Mouse (Mus musculus) embryonic stem cell, embryonic (primary cell): ENCODE measurements around the gene Shc2.

Source experiments
- CTCF ChIA-PET, 4 experiments: fragments of 300-600 bp in 2 of 4; fragments of 350-600 bp in 2 of 4; sonication (Branson Sonifier 250); formaldehyde crosslinking; loops; one replicate each; lab custom pipeline; 2022; ENCODE audit warnings: inconsistent platforms in 2 of 4; lab: Charles Lee
- POLR2A ChIA-PET, 4 experiments: fragments of 300-600 bp in 2 of 4; fragments of 350-600 bp in 2 of 4; sonication (Branson Sonifier 250); formaldehyde crosslinking; loops; one replicate each; lab custom pipeline; 2022; ENCODE audit warnings: antibody characterized with exemption in 4 of 4, inconsistent platforms in 1 of 4; lab: Charles Lee

Shc2 gene

DNA sequence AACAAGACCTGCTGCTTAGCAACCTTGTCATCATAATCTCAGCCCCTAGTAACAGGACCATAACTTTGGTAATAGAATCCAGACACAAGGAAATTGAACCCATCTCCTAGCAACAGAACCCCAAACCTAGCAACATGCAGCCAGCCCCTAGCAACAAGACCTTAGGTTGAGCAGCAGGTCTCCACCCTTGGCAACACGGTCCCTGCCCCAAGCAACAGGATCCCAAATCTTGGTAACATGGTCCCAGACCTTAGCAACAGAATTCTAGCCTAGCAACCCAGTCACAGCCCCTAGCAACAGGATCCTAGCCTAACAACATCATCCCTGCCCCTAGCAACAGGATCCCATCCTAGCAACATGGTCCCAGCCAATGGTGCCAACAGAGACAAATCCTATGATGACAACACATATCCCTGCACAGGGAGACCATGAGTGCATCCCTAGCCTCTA, 17.3 kb upstream of the Shc2 start:
- POLR2A ChIA-PET: interaction anchor here in 2 of 4 experiments (0.6 to 1.2 kb wide), 3 partner anchors 19 to 721 kb away, joined by 3 read pairs; no protein-coding TSS in a partner anchor
- CTCF ChIA-PET: interaction anchor here in 1 of 4 experiments (0.8 kb wide), 1 partner anchor 86 kb away, joined by 3 read pairs; no protein-coding TSS in a partner anchor

DNA sequence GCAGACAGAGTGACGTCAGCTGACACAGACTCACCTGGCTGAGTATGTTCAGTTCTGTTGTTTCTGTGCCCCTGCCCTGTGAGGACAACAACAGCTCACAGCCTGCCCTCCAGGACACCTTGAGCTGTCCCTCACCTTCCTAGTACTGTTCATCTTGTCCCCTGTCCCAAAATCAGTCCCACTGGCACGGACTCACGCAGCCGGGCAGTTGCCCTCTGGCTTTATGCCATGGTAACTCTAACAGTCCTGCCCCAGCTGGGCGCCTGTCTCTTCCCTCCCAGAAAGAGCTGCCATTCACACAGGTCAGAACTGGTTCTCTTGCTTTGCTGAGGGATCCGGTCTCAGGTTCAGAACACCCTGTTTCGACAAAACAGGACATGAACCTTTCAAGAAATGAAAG, 15.1 kb upstream of the Shc2 start:
- POLR2A ChIA-PET: interaction anchor here in 2 of 4 experiments (0.9 to 2.5 kb wide), 7 partner anchors 9 to 56 kb away, joined by 3 to 12 read pairs (median 4); partner anchors contain the start of genes C2cd4c (in 1 of the 2) and Madcam1 (in 1 of the 2)
- CTCF ChIA-PET: interaction anchor here (0.5 to 10.0 kb wide), 11 partner anchors 9 to 127 kb away, joined by 3 to 135 read pairs (median 6); partner anchors contain the start of genes C2cd4c (in 1 of the 4) and Madcam1 (in 1 of the 4)

GRCm38 (mm10) chr10:79649070-79649751, 11.5 kb upstream of the Shc2 start:
- ChIA-PET CTCF (interaction anchor here (0.6 to 10.0 kb wide), 41 partner anchors 8 to 1323 kb away, joined by 3 to 135 read pairs (median 4); partner anchors contain the start of genes Madcam1 (in 2 of the 4), C2cd4c (in 1 of the 4), Mier2 (in 1 of the 4) and Tpgs1 (in 1 of the 4)), POLR2A (interaction anchor here in 3 of 4 experiments (0.5 to 1.4 kb wide), 12 partner anchors 13 to 1219 kb away, joined by 3 to 6 read pairs (median 3); partner anchors contain the start of gene Madcam1 (in 1 of the 3))

- ChIA-PET POLR2A (interaction anchor here in 3 of 4 experiments (0.5 to 3.3 kb wide), 10 partner anchors 9 to 522 kb away, joined by 3 to 17 read pairs (median 5); partner anchors contain the start of genes Mier2 (in 1 of the 3) and Shc2 (in 1 of the 3)), CTCF (interaction anchor here (0.6 to 10.0 kb wide), 10 partner anchors 10 to 312 kb away, joined by 3 to 135 read pairs (median 6); partner anchors contain the start of genes Madcam1 (in 1 of the 4) and Tpgs1 (in 1 of the 4))
Measured at GRCm38 (mm10) chr10:79645711-79646110, 8.0 kb upstream of the Shc2 start, which contains the start of gene Odf3l2. TSS of gene Odf3l2 (minus strand) at chr10:79645738.

- ChIA-PET CTCF (interaction anchor here in 1 of 4 experiments (0.7 to 1.3 kb wide), 2 partner anchors 10 to 43 kb away, joined by 3 read pairs; no protein-coding TSS in a partner anchor), POLR2A (interaction anchor here in 2 of 4 experiments (0.7 to 1.8 kb wide), 4 partner anchors 25 to 97 kb away, joined by 3 to 4 read pairs (median 4); partner anchors contain the start of gene Madcam1 (in 1 of the 2))
Measured at GRCm38 (mm10) chr10:79638486-79639204, 927 bp upstream of the Shc2 start.

DNA sequence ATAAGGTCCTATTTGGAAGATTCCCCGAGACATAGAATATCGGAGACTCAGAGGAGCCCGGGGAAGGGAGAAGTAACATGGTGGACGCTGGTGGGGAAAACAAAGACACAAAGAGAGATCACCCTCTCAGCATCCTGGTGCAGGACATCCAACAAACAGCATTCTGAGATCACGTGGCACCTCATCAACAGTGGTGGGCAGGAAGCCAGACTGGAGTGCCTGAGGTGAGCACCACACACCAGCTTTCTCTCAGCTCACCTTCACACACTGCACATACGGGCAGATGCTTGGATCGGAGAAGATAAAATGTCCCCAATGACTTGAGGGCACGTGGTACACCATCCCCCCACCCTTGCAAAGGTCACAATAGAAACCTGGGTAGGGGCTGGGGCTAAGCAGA, 1.4 kb downstream of the Shc2 start:
- CTCF ChIA-PET: interaction anchor here in 2 of 4 experiments (0.7 to 1.7 kb wide), 8 partner anchors 13 to 76 kb away, joined by 3 to 7 read pairs (median 3); partner anchors contain the start of gene Madcam1 (in 1 of the 2)

DNA sequence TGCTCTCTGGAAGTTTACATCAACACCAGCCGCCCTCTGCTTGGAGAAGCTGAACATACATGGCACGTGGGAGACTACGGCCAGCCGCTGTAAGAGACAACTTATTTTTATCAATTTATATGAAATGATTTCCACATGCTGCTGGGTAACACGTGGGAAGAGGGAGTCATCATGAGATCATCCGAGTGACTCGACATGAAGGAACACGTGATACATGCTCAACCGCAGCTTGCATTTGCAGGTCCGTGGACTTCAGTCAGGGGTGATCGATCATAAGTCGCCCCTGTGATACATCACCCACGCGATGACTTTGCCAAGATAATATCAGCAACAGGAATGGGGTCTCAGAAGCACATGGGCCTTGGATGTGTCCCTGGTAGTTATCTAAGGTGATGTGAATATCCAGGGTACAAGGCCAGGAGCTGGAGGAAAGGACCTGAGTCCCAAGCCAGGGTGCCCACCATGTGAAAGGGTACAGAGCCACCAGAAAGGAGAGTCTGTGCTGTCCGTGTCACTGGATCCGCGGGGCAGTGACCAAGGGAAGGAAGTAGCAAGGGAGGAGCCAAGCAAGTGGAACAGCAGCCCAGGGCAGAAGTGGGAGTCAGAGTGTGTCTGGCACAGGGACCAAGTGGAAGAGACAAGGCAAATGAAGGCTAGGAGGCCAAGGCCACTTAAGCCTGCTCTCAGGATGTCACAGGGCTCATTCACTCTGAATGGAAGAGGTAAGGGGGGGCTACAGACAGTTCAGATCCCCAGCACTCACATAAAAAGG, 4.5 kb downstream of the Shc2 start:
- CTCF ChIA-PET: interaction anchor here in 3 of 4 experiments (0.6 to 1.5 kb wide), 3 partner anchors 24 to 158 kb away, joined by 3 to 9 read pairs (median 4); partner anchors contain the start of gene Prss57 (in 1 of the 3)

More for the DNA sequence above, 1.4 kb downstream of the Shc2 start:
- POLR2A ChIA-PET: interaction anchor here (0.7 to 3.6 kb wide), 19 partner anchors 10 to 290 kb away, joined by 3 to 17 read pairs (median 3); partner anchors contain the start of genes C2cd4c (in 1 of the 4), Cdc34 (in 1 of the 4), Madcam1 (in 1 of the 4) and Odf3l2 (in 1 of the 4)

DNA sequence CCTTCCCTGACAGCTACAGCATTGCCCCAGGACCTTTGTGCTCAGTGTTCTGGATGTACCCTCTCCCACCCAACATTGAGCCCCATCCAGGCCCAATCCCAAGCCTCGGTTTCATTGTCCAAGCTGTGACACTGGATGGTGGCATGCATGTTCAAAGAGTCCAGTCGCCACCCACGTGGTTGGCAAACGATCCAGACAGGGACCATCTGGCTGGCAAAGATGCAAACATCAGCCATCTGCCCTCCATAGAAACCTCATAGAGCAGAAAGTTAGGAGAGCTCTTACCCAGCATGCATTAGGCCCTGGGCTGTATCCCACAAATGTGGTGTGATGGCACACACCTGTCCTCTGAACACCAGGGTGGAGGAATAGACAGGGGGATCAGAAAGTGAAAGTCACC, 6.3 kb downstream of the Shc2 start:
- CTCF ChIA-PET: interaction anchor here in 1 of 4 experiments (1.1 kb wide), 1 partner anchor 36 kb away, joined by 3 read pairs; no protein-coding TSS in a partner anchor

More for the DNA sequence above, 4.5 kb downstream of the Shc2 start:
- POLR2A ChIA-PET: interaction anchor here in 3 of 4 experiments (0.6 to 1.4 kb wide), 8 partner anchors 8 to 281 kb away, joined by 3 to 7 read pairs (median 3); partner anchors contain the start of genes C2cd4c (in 3 of the 3) and Bsg (in 1 of the 3)

DNA sequence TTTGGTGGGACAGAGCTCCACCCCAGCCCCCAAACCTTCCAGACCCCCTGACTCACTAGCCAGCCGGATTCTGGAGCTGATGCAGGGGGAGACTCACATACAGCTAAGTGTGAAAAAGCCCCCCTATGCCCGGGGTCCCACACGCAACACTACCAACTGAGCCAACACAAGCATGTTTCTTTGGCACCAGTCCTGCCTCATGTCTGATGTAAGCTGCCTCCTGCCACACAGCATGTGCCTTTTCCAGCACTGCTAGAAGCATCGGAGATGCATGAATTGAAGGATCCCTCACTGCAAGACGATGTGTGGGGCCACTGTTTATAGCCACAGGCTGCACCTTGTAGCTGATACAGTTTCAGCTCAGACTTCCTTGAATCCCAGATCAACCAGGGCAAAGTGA, 9.3 kb downstream of the Shc2 start:
- CTCF ChIA-PET: interaction anchor here in 2 of 4 experiments (0.6 to 2.8 kb wide), 2 partner anchors 33 to 254 kb away, joined by 4 to 12 read pairs; no protein-coding TSS in a partner anchor

More for the DNA sequence above, 6.3 kb downstream of the Shc2 start:
- POLR2A ChIA-PET: interaction anchor here in 1 of 4 experiments (1.2 kb wide), 1 partner anchor 19 kb away, joined by 3 read pairs; no protein-coding TSS in a partner anchor

DNA sequence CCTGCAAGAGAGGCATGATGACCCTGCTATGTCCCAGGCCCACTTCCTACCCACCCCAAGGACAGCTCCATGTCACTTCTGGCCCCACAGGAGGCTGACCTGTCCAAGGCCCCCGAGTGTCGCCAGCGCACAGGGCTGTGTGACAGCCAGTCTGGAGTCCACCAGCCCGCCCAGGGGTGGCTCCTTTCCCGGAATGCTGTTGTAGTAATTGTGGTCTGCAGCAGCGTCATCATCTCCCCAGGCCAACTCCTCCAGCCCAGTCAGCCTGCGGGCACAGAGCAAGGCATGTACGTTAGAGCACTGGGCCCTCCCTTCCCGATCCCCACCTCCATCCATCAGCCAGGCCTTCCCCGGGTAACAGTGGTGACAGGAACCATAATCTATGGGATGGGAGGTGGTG, 11.6 kb downstream of the Shc2 start:
- CTCF ChIA-PET: interaction anchor here in 2 of 4 experiments (1.7 to 2.8 kb wide), 2 partner anchors 31 kb away, joined by 4 to 12 read pairs; no protein-coding TSS in a partner anchor
- POLR2A ChIA-PET: interaction anchor here in 2 of 4 experiments (0.9 to 1.9 kb wide), 3 partner anchors 12 to 20 kb away, joined by 3 to 6 read pairs (median 5); partner anchors contain the start of genes C2cd4c (in 1 of the 2) and Odf3l2 (in 1 of the 2)

More for the DNA sequence above, 9.3 kb downstream of the Shc2 start:
- POLR2A ChIA-PET: interaction anchor here in 2 of 4 experiments (0.6 to 1.1 kb wide), 2 partner anchors 14 kb away, joined by 3 read pairs; partner anchors contain the start of gene C2cd4c (in 2 of the 2)

DNA sequence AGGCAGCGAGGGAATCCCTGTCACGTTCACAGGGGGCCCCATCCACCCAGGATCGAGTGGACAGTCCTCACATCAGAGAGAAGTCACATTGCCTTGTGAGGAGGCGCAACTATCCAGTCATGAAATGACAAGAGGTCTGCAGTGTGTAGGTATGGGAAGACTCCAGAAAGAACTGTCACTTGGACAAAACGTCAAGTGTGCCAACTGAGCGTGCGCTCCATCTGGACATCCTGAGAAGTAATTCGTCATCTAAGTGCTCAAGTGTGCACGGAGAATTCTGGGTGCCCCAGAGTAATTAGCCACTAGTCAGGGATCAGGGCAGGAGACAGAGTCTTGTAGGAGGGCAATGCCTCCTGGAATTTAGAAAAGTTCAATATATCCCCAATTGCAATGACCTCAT, 12.3 kb downstream of the Shc2 start:
- CTCF ChIA-PET: interaction anchor here in 1 of 4 experiments (1.1 kb wide), 1 partner anchor 24 kb away, joined by 5 read pairs; no protein-coding TSS in a partner anchor

GRCm38 (mm10) chr10:79623950-79624349, 13.8 kb downstream of the Shc2 start:
- POLR2A ChIA-PET: interaction anchor here in 2 of 4 experiments (0.6 to 2.5 kb wide), 6 partner anchors 10 to 54 kb away, joined by 3 to 11 read pairs (median 4); partner anchors contain the start of gene C2cd4c (in 2 of the 2)
- CTCF ChIA-PET: interaction anchor here in 2 of 4 experiments (0.9 to 1.2 kb wide), 3 partner anchors 10 to 29 kb away, joined by 3 to 6 read pairs (median 4); no protein-coding TSS in a partner anchor

More for the DNA sequence above, 12.3 kb downstream of the Shc2 start:
- POLR2A ChIA-PET: interaction anchor here in 2 of 4 experiments (0.8 to 1.9 kb wide), 3 partner anchors 8 to 21 kb away, joined by 3 to 6 read pairs (median 5); partner anchors contain the start of genes C2cd4c (in 1 of the 2) and Odf3l2 (in 1 of the 2)

- CTCF ChIA-PET: interaction anchor here in 2 of 4 experiments (0.6 to 1.4 kb wide), 3 partner anchors 21 to 67 kb away, joined by 3 to 4 read pairs (median 3); no protein-coding TSS in a partner anchor
- POLR2A ChIA-PET: interaction anchor here in 1 of 4 experiments (1.1 kb wide), 1 partner anchor 8 kb away, joined by 3 read pairs; no protein-coding TSS in a partner anchor
Measured at GRCm38 (mm10) chr10:79616376-79616775, 21.3 kb downstream of the Shc2 start.

- ChIA-PET CTCF (interaction anchor here in 2 of 4 experiments (0.6 to 1.4 kb wide), 3 partner anchors 20 to 68 kb away, joined by 3 to 4 read pairs (median 3); no protein-coding TSS in a partner anchor), POLR2A (no interaction called here)
Measured at GRCm38 (mm10) chr10:79615860-79616259, 21.9 kb downstream of the Shc2 start.

DNA sequence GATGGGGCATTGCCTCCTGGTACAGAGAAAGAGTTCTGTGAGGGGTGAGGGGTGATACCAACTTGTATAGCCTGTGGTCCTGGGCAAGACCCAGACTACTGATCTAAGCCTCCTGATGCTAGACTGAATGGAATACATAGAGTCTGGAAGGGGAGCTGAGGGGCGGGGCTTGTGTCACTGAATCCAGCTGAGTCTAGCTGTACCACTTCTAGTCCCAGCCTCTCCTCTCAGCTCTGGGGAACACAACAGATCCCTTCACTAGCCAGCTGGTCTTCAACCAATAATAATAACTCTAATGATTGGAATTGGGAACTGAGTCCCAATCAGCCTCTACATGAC, 23.4 kb downstream of the Shc2 start:
- CTCF ChIA-PET: interaction anchor here in 3 of 4 experiments (0.6 to 1.7 kb wide), 29 partner anchors 9 to 198 kb away, joined by 3 to 25 read pairs (median 4); partner anchors contain the start of genes Madcam1 (in 2 of the 3), Bsg (in 1 of the 3) and Mier2 (in 1 of the 3)
- POLR2A ChIA-PET: interaction anchor here in 3 of 4 experiments (0.6 to 2.3 kb wide), 54 partner anchors 9 to 1604 kb away, joined by 3 to 14 read pairs (median 4); partner anchors contain the start of genes Cdc34 (in 3 of the 3), Madcam1 (in 2 of the 3), Pdxk (in 2 of the 3) and Bsg (in 1 of the 3)
